Mouse (Mus musculus): ENCODE data around the gene Unc13b. TPM values are rescaled to one million over a fixed set of nuclear protein-coding genes. Genes with fewer than 3 reads are reported as not detected.

Unc13b gene
- total and polyA plus RNA-seq, 2 experiments from 2014 or later = 7.9 to 40.2 TPM

- peaks cover 55% of the 10 kb centered on the region for H3K36me3 ChIP-seq (ENCODE audit: insufficient read depth, low read length)
- DNase-seq (ENCODE audit: low spot score) = no peak
- H3K9ac ChIP-seq (replicated peaks; ENCODE audit: low read length, poor library complexity, severe bottlenecking) = no peak overlapping the region
- no peak overlapping the region for H3K27ac ChIP-seq (ENCODE audit: low read depth, low read length)
- 92% methylated on average over 23 of the region's 23 CpGs for WGBS
- no peak for ATAC-seq (ENCODE audit: low FRiP score)
- H3K4me3 ChIP-seq (ENCODE audit: low read depth, low read length) = no peak overlapping the region
- no peak overlapping the region for H3K4me2 ChIP-seq (ENCODE audit: low read depth, low read length, poor library complexity, severe bottlenecking)
- no peaks in the 10 kb centered on the region for H3K9me3 ChIP-seq (ENCODE audit: low read length)
- no peaks in the 10 kb centered on the region for H3K27me3 ChIP-seq (ENCODE audit: insufficient read depth, low read length)
- TF ChIP-seq CTCF (IDR thresholded peaks at IDR 0.05) = no peak
- H3K4me1 ChIP-seq (ENCODE audit: insufficient read depth, low read length) = peaks cover 8% of the 10 kb centered on the region
Observed at GRCm38 (mm10) chr4:43019641-43020465, 38.9 kb upstream of the Unc13b start.

GRCm38 (mm10) chr4:43020876-43021275 is 37.9 kb upstream of the Unc13b start:
- DNase-seq (ENCODE audit: low spot score) = no peak
- Histone ChIP-seq H3K27ac (ENCODE audit: low read depth, low read length) (no peak overlapping the region), H3K4me3 (ENCODE audit: low read depth, low read length) (no peak overlapping the region), H3K4me1 (ENCODE audit: insufficient read depth, low read length) (peaks cover 8% of the 10 kb centered on the region), H3K9me3 (ENCODE audit: low read length) (no peaks in the 10 kb centered on the region), H3K4me2 (ENCODE audit: low read depth, low read length, poor library complexity, severe bottlenecking) (no peak overlapping the region), H3K36me3 (ENCODE audit: insufficient read depth, low read length) (peaks cover 55% of the 10 kb centered on the region), H3K27me3 (ENCODE audit: insufficient read depth, low read length) (no peaks in the 10 kb centered on the region), H3K9ac (replicated peaks; ENCODE audit: low read length, poor library complexity, severe bottlenecking) (no peak overlapping the region)
- 88% methylated on average over 16 of the region's 16 CpGs for WGBS
- no peak for TF ChIP-seq CTCF (IDR thresholded peaks at IDR 0.05)
- ATAC-seq (ENCODE audit: low FRiP score) = no peak

- no peak for ATAC-seq (ENCODE audit: low FRiP score)
- 71% methylated on average over 17 of the region's 17 CpGs for WGBS
- H3K36me3 ChIP-seq (ENCODE audit: insufficient read depth, low read length) = peaks cover 55% of the 10 kb centered on the region
Observed at GRCm38 (mm10) chr4:43021341-43021740, 37.4 kb upstream of the Unc13b start.

GRCm38 (mm10) chr4:43024673-43025072 is 34.1 kb upstream of the Unc13b start:
- peak overlapping the region; percentile 57; the same call in 1 of the 2 replicates for H3K9ac ChIP-seq (replicated peaks; ENCODE audit: low read length, poor library complexity, severe bottlenecking)

More at GRCm38 (mm10) chr4:43021341-43021740, 37.4 kb upstream of the Unc13b start:
- Histone ChIP-seq H3K27me3 (ENCODE audit: insufficient read depth, low read length) (no peaks in the 10 kb centered on the region), H3K9ac (replicated peaks; ENCODE audit: low read length, poor library complexity, severe bottlenecking) (no peak overlapping the region), H3K27ac (ENCODE audit: low read depth, low read length) (no peak overlapping the region), H3K4me1 (ENCODE audit: insufficient read depth, low read length) (peaks cover 8% of the 10 kb centered on the region), H3K4me3 (ENCODE audit: low read depth, low read length) (no peak overlapping the region), H3K4me2 (ENCODE audit: low read depth, low read length, poor library complexity, severe bottlenecking) (no peak overlapping the region), H3K9me3 (ENCODE audit: low read length) (no peaks in the 10 kb centered on the region)
- no peak for TF ChIP-seq CTCF (IDR thresholded peaks at IDR 0.05)
- DNase-seq (ENCODE audit: low spot score) = no peak

GRCm38 (mm10) chr4:43025084-43025960 is 33.4 kb upstream of the Unc13b start, which contains the start of gene Pigo:
TSS of gene Pigo (minus strand) at chr4:43025819.
- peaks cover 49% of the 10 kb centered on the region for H3K36me3 ChIP-seq (ENCODE audit: insufficient read depth, low read length)

More at GRCm38 (mm10) chr4:43024673-43025072, 34.1 kb upstream of the Unc13b start:
- DNase-seq (ENCODE audit: low spot score) (no peak), ATAC-seq (ENCODE audit: low FRiP score) (no peak)
- Histone ChIP-seq H3K27me3 (ENCODE audit: insufficient read depth, low read length) (no peaks in the 10 kb centered on the region), H3K36me3 (ENCODE audit: insufficient read depth, low read length) (peaks cover 53% of the 10 kb centered on the region), H3K4me3 (ENCODE audit: low read depth, low read length) (peak overlapping the region; percentile 56), H3K9me3 (ENCODE audit: low read length) (no peaks in the 10 kb centered on the region), H3K4me2 (ENCODE audit: low read depth, low read length, poor library complexity, severe bottlenecking) (peak overlapping the region; percentile 69), H3K27ac (ENCODE audit: low read depth, low read length) (peak overlapping the region; percentile 91), H3K4me1 (ENCODE audit: insufficient read depth, low read length) (peaks cover 8% of the 10 kb centered on the region)
- no peak for TF ChIP-seq CTCF (IDR thresholded peaks at IDR 0.05)
- 79% methylated on average over 14 of the region's 14 CpGs for WGBS

More at GRCm38 (mm10) chr4:43025084-43025960, 33.4 kb upstream of the Unc13b start, which contains the start of gene Pigo:
- WGBS = 8% methylated on average over 42 of the region's 42 CpGs
- H3K27me3 ChIP-seq (ENCODE audit: insufficient read depth, low read length) = no peaks in the 10 kb centered on the region
- H3K4me3 ChIP-seq (ENCODE audit: low read depth, low read length) = peak within 1 kb of the TSS; percentile 56
- peak within 1 kb of the TSS; percentile 57 for H3K9ac ChIP-seq (replicated peaks; ENCODE audit: low read length, poor library complexity, severe bottlenecking)
- peak; percentile 91 for ATAC-seq (ENCODE audit: low FRiP score)
- TF ChIP-seq CTCF (IDR thresholded peaks at IDR 0.05) = peak; percentile 86
- peaks cover 9% of the 10 kb centered on the region for H3K4me1 ChIP-seq (ENCODE audit: insufficient read depth, low read length)
- DNase-seq (ENCODE audit: low spot score) = peak; percentile 97
- H3K9me3 ChIP-seq (ENCODE audit: low read length) = no peaks in the 10 kb centered on the region
- peak within 1 kb of the TSS; percentile 69 for H3K4me2 ChIP-seq (ENCODE audit: low read depth, low read length, poor library complexity, severe bottlenecking)
- peak within 1 kb of the TSS; percentile 91 for H3K27ac ChIP-seq (ENCODE audit: low read depth, low read length)
